Comparison of ENCODE assay signal across 8 mouse cellular contexts in the genomic region with DNA sequence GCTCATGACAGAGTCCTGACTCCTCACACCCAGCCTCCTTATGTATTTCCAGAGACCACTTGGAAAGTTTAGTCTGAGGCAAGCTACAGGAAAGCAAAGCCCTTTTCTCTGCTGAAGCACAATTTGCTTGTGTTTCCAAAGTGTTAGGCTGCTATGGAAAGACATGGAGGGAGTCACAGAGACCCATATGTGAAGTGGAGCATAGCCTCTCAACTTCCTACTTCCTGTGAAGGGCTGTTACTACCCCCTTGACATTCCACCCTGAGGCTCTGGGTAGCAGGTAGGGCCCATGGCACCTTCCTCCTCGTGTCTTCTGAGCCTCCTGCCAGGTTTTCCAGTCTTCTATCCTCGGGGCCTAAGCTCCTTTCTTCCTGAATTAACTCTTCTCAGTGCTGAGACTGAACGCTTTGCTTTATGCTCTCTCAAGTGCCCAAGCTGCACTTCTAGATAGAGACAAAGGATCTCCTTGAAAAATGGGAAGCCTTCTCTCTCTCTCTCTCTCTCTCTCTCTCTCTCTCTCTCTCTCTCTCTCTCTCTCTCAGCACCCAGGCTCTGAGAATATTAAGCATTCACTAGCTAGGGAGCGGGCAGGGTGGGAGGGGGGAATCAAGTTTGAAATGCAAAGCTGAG. TPM values are rescaled to one million over a fixed set of nuclear protein-coding genes. Genes with fewer than 3 reads are reported as not detected.
DNase-seq lines count a peak whose midpoint lies in the region; ATAC-seq and TF ChIP-seq lines count a peak whose summit lies in the region.

No protein-coding gene starts in this region.

- TF ChIP-seq POLR2A in thymus, adult 2 months (IDR thresholded peaks at IDR 0.05; ENCODE audit: control insufficient read depth, extremely low read depth, insufficient read depth, low read length, poor library complexity): no peak

- H3K9me3 ChIP-seq in heart, embryonic 14.5 days (ENCODE audit: control insufficient read depth, low read length): no peaks in the 10 kb centered on the region
- H3K9me3 ChIP-seq in heart, postnatal 0 days (replicated peaks; ENCODE audit: control insufficient read depth, low read length): no peaks in the 10 kb centered on the region
- no peaks in the 10 kb centered on the region for H3K9me3 ChIP-seq in midbrain, embryonic 13.5 days

- no peak overlapping the region for H3K9ac ChIP-seq in heart, embryonic 14.5 days (ENCODE audit: low read length)
- H3K9ac ChIP-seq in heart, postnatal 0 days (replicated peaks; ENCODE audit: low read depth, low read length): peak overlapping the region; percentile 18; the same call in 1 of the 2 replicates
- no peak overlapping the region for H3K9ac ChIP-seq in midbrain, embryonic 13.5 days (replicated peaks)

- TF ChIP-seq CTCF in heart, postnatal 0 days (IDR thresholded peaks at IDR 0.05; ENCODE audit: low read depth): no peak
- TF ChIP-seq CTCF in thymus, adult 2 months (IDR thresholded peaks at IDR 0.05; ENCODE audit: borderline replicate concordance, control insufficient read depth, extremely low read depth, insufficient read depth, low read length, poor library complexity): no peak

- no peak overlapping the region; the same call in 1 of the 2 replicates for H3K4me2 ChIP-seq in heart, embryonic 14.5 days (ENCODE audit: low read length)
- H3K4me2 ChIP-seq in heart, postnatal 0 days (ENCODE audit: low read depth, low read length): peak overlapping the region; percentile 20; the same call in 1 of the 2 replicates
- H3K4me2 ChIP-seq in midbrain, embryonic 13.5 days (replicated peaks): no peak overlapping the region

- DNase-seq in heart, postnatal 10 days: no peak
- peak; percentile 49 for DNase-seq in NIH3T3 (ENCODE audit: low read depth)
- no peak for DNase-seq in heart, postnatal 0 days (ENCODE audit: low spot score)
- no peak for DNase-seq in yolk sac, embryonic 10.5 days (ENCODE audit: low spot score)
- no peak for DNase-seq in thymus, adult 2 months
- no peak for DNase-seq in ovary, postnatal 36 days (ENCODE audit: low spot score)

- no peaks in the 10 kb centered on the region for H3K27me3 ChIP-seq in heart, embryonic 14.5 days (ENCODE audit: control insufficient read depth, insufficient read depth, low read length)
- no peaks in the 10 kb centered on the region for H3K27me3 ChIP-seq in heart, postnatal 0 days (ENCODE audit: control insufficient read depth, insufficient read depth, low read length)
- H3K27me3 ChIP-seq in midbrain, embryonic 13.5 days: peaks cover 3% of the 10 kb centered on the region
- no peaks in the 10 kb centered on the region for H3K27me3 ChIP-seq in thymus, adult 2 months (ENCODE audit: control insufficient read depth, insufficient read depth, low read length)

- no peaks in the 10 kb centered on the region for H3K36me3 ChIP-seq in heart, embryonic 14.5 days (ENCODE audit: control insufficient read depth, insufficient read depth, low read length)
- H3K36me3 ChIP-seq in heart, postnatal 0 days (replicated peaks; ENCODE audit: control insufficient read depth, insufficient read depth, low read length): no peaks in the 10 kb centered on the region
- H3K36me3 ChIP-seq in midbrain, embryonic 13.5 days: no peaks in the 10 kb centered on the region
- H3K36me3 ChIP-seq in thymus, adult 2 months (ENCODE audit: control insufficient read depth, insufficient read depth, low read length): no peaks in the 10 kb centered on the region

- ATAC-seq in heart, embryonic 14.5 days (ENCODE audit: insufficient number of reproducible peaks, insufficient read depth, low FRiP score, low read depth): no peak
- ATAC-seq in heart, postnatal 0 days (ENCODE audit: insufficient read depth, low read depth): no peak
- peak; percentile 34; the same call in 1 of the 2 replicates for ATAC-seq in midbrain, embryonic 13.5 days

- 40% methylated on average over 4 of the region's 4 CpGs for WGBS in heart, embryonic 14.5 days
- 29% methylated on average over 4 of the region's 4 CpGs for WGBS in heart, postnatal 0 days
- WGBS in midbrain, embryonic 13.5 days: 5% methylated on average over 4 of the region's 4 CpGs
- WGBS in thymus, adult 2 months: 59% methylated on average over 4 of the region's 4 CpGs

- intact Hi-C loops in heart, postnatal 10 days (cut with DNase I): no loop called here

- peaks cover 45 to 61% of the 10 kb centered on the region in 2 experiments for H3K4me1 ChIP-seq in heart, embryonic 14.5 days (ENCODE audit: control insufficient read depth in 2 of 2, insufficient read depth in 2 of 2, low read length in 2 of 2)
- peaks cover 49% of the 10 kb centered on the region for H3K4me1 ChIP-seq in heart, postnatal 0 days (ENCODE audit: control insufficient read depth, insufficient read depth)
- H3K4me1 ChIP-seq in midbrain, embryonic 13.5 days (replicated peaks): peaks cover 45% of the 10 kb centered on the region
- peaks cover 36% of the 10 kb centered on the region for H3K4me1 ChIP-seq in thymus, adult 2 months (replicated peaks; ENCODE audit: control insufficient read depth, insufficient read depth, low read length)

- peak overlapping the region; percentile 38 to 79 for H3K27ac ChIP-seq in heart, embryonic 14.5 days (replicated peaks in 1 of 2; ENCODE audit: control insufficient read depth in 1 of 2, insufficient read depth in 1 of 2, low read depth in 2 of 2, low read length in 2 of 2)
- peak overlapping the region; percentile 83 for H3K27ac ChIP-seq in heart, postnatal 0 days (ENCODE audit: low read depth)
- peak overlapping the region; percentile 70 for H3K27ac ChIP-seq in midbrain, embryonic 13.5 days
- no peak overlapping the region for H3K27ac ChIP-seq in thymus, adult 2 months (ENCODE audit: control insufficient read depth, insufficient read depth, low read length)

- no peak overlapping the region for H3K4me3 ChIP-seq in heart, embryonic 14.5 days (ENCODE audit: control insufficient read depth in 1 of 2, insufficient read depth in 1 of 2, low read depth in 1 of 2, low read length in 2 of 2)
- H3K4me3 ChIP-seq in heart, postnatal 0 days (ENCODE audit: low read depth, low read length): no peak overlapping the region
- H3K4me3 ChIP-seq in midbrain, embryonic 13.5 days (replicated peaks): no peak overlapping the region
- H3K4me3 ChIP-seq in thymus, adult 2 months (ENCODE audit: control insufficient read depth, insufficient read depth, low read length): no peak overlapping the region

- TF ChIP-seq EP300 in heart, postnatal 0 days (IDR thresholded peaks at IDR 0.05; ENCODE audit: low read depth): no peak

RNA-seq across cellular contexts. Expression of gene Ier5, which starts 47.2 kb away (rescaled TPM):
- 8.3 and 10.4 TPM in 2 replicates for polyA plus RNA-seq in heart, embryonic 14.5 days (2014; fragmentation: Nextera tagmentation; extraction: Ambion mirVana)
- total RNA-seq in heart, postnatal 10 days (2021): 10 to 100 TPM; 20.4 to 22.6 TPM
- total RNA-seq in heart, postnatal 0 days (2014; rRNA removed; ENCODE audit: low replicate concordance): 50.4 and 56.2 TPM in 2 replicates
- 3.1 and 3.9 TPM in 2 replicates for polyA plus RNA-seq in heart, postnatal 0 days (2015; fragmentation: Nextera tagmentation; extraction: Ambion mirVana)
- 5.9 and 9.4 TPM in 2 replicates for polyA plus RNA-seq in midbrain, embryonic 13.5 days (2015; fragmentation: Nextera tagmentation; extraction: Ambion mirVana)
- polyA plus RNA-seq in thymus, adult 2 months (2012; rRNA removed): 37.2 and 44.0 TPM in 2 replicates
